Mouse (Mus musculus): ENCODE measurements around the gene Phf7. TPM values are rescaled to one million over a fixed set of nuclear protein-coding genes. Genes with fewer than 3 reads are reported as not detected.

Phf7 gene
- polyA plus RNA-seq, 1 experiment from 2014 or later, result 12.1 TPM

GRCm38 (mm10) chr14:31251626-31252025 is 509 bp upstream of the Phf7 start:
- Histone ChIP-seq H3K9ac (peak overlapping the region; percentile 89), H3K4me1 (peaks cover 16% of the 10 kb centered on the region), H3K36me3 (peaks cover 40% of the 10 kb centered on the region), H3K27me3 (no peaks in the 10 kb centered on the region), H3K9me3 (replicated peaks) (no peaks in the 10 kb centered on the region), H3K4me2 (replicated peaks) (peak overlapping the region; percentile 68), H3K27ac (replicated peaks) (peak overlapping the region; percentile 94), H3K4me3 (replicated peaks) (peak overlapping the region; percentile 75)
- WGBS, result under 1% methylated on average over 18 of the region's 18 CpGs
- ATAC-seq (ENCODE audit: insufficient number of reproducible peaks, low FRiP score, low TSS enrichment, low read depth), result no peak

GRCm38 (mm10) chr14:31250222-31251083 is 664 bp downstream of the Phf7 start:
- 17% methylated on average over 38 of the region's 38 CpGs for WGBS
- peak overlapping the region; percentile 68 for H3K4me2 ChIP-seq (replicated peaks)
- ATAC-seq (ENCODE audit: insufficient number of reproducible peaks, low FRiP score, low TSS enrichment, low read depth), result peak; percentile 88
- H3K9me3 ChIP-seq (replicated peaks), result no peaks in the 10 kb centered on the region
- H3K27me3 ChIP-seq, result no peaks in the 10 kb centered on the region
- peaks cover 29% of the 10 kb centered on the region for H3K36me3 ChIP-seq
- H3K9ac ChIP-seq, result peak overlapping the region; percentile 75
- H3K4me1 ChIP-seq, result peaks cover 16% of the 10 kb centered on the region
- H3K4me3 ChIP-seq (replicated peaks), result peak overlapping the region; percentile 75
- peak overlapping the region; percentile 94 for H3K27ac ChIP-seq (replicated peaks)

DNA sequence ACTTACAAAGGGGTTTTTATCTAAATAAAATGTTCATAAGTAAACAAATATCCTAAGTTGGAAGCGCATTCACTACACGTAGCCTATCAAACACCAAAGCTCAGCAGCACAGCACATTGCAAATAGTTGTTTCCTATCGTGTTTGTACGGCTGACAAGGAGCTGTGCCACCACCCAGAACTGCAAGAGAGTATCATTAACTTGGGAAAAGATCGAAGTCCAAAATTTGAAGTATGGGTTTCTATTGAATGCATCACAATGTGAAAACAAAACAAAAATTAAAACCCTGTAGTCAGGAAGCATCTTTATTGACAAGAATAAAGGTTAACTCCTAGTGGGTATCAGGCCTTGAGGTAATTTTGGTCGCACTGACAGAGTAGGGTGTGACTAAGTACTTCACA is 2.7 kb downstream of the Phf7 start:
- peaks cover 8% of the 10 kb centered on the region; the same call in 1 of the 2 replicates for H3K36me3 ChIP-seq
- ATAC-seq (ENCODE audit: insufficient number of reproducible peaks, low FRiP score, low TSS enrichment, low read depth), result no peak
- no peak overlapping the region for H3K27ac ChIP-seq (replicated peaks)
- H3K9ac ChIP-seq, result no peak overlapping the region
- H3K4me3 ChIP-seq (replicated peaks), result no peak overlapping the region
- H3K27me3 ChIP-seq, result no peaks in the 10 kb centered on the region
- 90% methylated on average over 6 of the region's 6 CpGs for WGBS
- peaks cover 16% of the 10 kb centered on the region for H3K4me1 ChIP-seq
- no peaks in the 10 kb centered on the region for H3K9me3 ChIP-seq (replicated peaks)
- no peak overlapping the region for H3K4me2 ChIP-seq (replicated peaks)

DNA sequence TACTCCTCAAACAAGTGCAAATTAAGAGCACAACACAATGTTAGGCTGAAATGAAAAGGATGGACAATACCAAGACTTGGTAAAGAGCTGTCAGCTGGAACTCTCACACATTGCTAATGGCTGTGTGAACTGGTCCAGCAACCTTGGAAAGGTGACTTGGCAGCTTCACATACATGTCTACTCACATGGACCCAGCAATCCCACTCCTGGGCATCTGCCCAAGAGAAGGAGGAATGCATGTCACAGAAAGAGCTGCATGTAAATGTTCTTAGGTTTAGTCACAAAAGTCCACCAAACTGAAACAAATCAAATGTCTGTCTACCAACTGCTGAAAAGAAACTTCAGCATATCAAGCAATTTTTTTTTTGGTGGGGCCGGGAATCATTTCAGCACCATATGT is 5.2 kb downstream of the Phf7 start:
- ATAC-seq (ENCODE audit: insufficient number of reproducible peaks, low FRiP score, low TSS enrichment, low read depth), result no peak
- Histone ChIP-seq H3K4me2 (replicated peaks) (no peak overlapping the region), H3K4me3 (replicated peaks) (no peak overlapping the region), H3K9ac (no peak overlapping the region), H3K27me3 (no peaks in the 10 kb centered on the region), H3K4me1 (peaks cover 7% of the 10 kb centered on the region), H3K27ac (replicated peaks) (no peak overlapping the region), H3K9me3 (replicated peaks) (no peaks in the 10 kb centered on the region), H3K36me3 (no peaks in the 10 kb centered on the region)
- WGBS, result 73% methylated on average over 1 of the region's 1 CpGs

- Histone ChIP-seq H3K9ac (no peak overlapping the region), H3K27me3 (no peaks in the 10 kb centered on the region), H3K36me3 (no peaks in the 10 kb centered on the region), H3K4me2 (replicated peaks) (no peak overlapping the region), H3K27ac (replicated peaks) (no peak overlapping the region), H3K9me3 (replicated peaks) (no peaks in the 10 kb centered on the region), H3K4me1 (peaks cover 6% of the 10 kb centered on the region), H3K4me3 (replicated peaks) (no peak overlapping the region)
- 76% methylated on average over 1 of the region's 1 CpGs for WGBS
- no peak for ATAC-seq (ENCODE audit: insufficient number of reproducible peaks, low FRiP score, low TSS enrichment, low read depth)
Observed at GRCm38 (mm10) chr14:31244777-31245176, 6.3 kb downstream of the Phf7 start.

DNA sequence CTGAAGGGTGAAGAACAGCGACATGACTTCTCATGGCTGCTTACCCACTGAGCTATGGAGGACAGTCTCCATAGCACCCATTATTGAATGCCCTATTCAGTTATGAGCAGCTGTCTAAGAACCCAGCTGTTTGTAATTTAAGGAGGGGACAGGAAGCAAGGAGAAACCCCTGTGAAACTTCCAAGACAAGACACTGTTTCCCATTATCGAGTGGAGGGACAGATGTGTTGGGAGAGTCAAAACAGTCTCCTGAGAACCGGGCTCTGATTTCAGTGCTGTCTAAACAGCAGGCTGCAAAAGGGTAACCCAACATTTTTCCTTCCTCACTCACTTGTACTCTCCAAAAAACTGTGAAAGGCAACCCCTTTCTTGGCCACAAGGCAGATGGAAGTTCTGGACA is 10.6 kb downstream of the Phf7 start:
- H3K4me3 ChIP-seq (replicated peaks), result no peak overlapping the region
- H3K4me2 ChIP-seq (replicated peaks), result no peak overlapping the region
- WGBS, result 40% methylated on average over 3 of the region's 3 CpGs
- peaks cover 13% of the 10 kb centered on the region for H3K4me1 ChIP-seq
- ATAC-seq (ENCODE audit: insufficient number of reproducible peaks, low FRiP score, low TSS enrichment, low read depth), result no peak; the same call in 1 of the 2 replicates
- H3K27me3 ChIP-seq, result no peaks in the 10 kb centered on the region
- no peaks in the 10 kb centered on the region for H3K9me3 ChIP-seq (replicated peaks)
- H3K36me3 ChIP-seq, result peaks cover 4% of the 10 kb centered on the region; the same call in 1 of the 2 replicates
- H3K27ac ChIP-seq (replicated peaks), result peak overlapping the region; percentile 31; the same call in 1 of the 2 replicates
- H3K9ac ChIP-seq, result no peak overlapping the region

DNA sequence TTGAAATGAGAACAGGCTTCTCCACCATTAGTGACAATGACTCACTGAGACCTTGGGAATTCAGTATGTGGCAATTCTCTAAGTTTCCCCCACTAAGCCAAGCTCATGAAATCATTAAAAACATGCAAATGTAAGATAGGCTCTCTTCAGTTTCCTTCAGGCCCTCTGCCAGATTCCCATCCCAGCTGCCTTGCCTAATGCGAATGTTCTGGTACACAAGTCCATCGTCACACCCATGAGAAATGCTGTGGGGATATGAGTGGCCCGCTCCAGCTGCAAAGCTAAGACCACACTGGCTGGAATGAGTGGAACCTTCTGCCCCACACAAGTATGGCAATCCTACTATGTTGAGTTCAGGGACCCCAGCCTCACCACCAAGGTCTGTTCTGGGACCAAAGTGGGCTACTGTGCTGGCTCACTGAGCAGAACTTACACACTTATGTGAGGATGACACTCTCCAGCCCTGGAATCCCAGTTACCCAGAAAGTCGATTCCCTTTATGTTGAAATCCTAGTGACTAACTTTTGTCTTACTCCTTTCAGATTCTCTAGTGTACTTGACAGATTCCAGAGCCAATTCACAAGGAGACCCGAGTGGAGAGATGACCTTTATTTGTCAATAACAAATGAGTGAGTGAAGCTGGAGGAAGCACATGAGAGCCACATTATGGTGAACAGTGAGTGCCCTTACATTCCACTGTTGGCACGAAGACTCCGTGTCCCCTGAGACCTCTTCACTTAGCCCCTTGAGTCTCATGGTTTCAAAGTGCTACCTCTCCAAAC is 13.8 kb downstream of the Phf7 start:
- Histone ChIP-seq H3K4me1 (peaks cover 17% of the 10 kb centered on the region), H3K4me3 (replicated peaks) (no peak overlapping the region), H3K9me3 (replicated peaks) (no peaks in the 10 kb centered on the region), H3K4me2 (replicated peaks) (no peak overlapping the region), H3K9ac (no peak overlapping the region), H3K36me3 (peaks cover 4% of the 10 kb centered on the region; the same call in 1 of the 2 replicates), H3K27ac (replicated peaks) (peak overlapping the region; percentile 61), H3K27me3 (no peaks in the 10 kb centered on the region)
- 59% methylated on average over 7 of the region's 7 CpGs for WGBS
- ATAC-seq (ENCODE audit: insufficient number of reproducible peaks, low FRiP score, low TSS enrichment, low read depth), result no peak

DNA sequence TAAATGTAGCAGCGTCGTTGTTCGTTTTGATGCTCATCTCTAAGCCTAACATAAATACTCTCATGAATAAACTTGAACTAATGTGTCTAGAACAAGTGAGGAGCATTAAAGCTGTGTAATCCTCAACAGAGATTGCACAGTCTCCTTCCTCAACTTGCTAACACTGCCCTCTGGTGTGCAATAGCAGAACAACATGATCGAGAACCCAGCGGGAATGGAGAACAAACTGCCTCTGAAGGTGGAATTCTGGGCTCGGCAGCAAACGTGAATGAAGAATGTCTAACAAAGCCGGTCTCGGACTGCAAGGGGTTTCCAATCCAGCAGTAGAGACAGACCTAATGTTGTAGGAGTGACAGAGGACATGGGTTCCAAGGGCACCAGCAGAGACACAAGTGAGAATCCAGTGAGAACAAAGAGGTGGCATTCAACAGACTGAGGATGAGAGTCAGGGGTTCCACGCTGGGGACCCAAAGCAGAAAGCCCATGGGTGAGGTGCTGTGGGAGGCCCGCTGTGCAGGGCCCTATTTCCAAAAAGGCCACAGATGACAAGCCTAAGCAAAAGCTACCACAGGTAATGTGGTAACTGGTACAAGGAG is 17.0 kb downstream of the Phf7 start:
- Histone ChIP-seq H3K27me3 (no peaks in the 10 kb centered on the region), H3K4me1 (peaks cover 28% of the 10 kb centered on the region), H3K36me3 (peaks cover 4% of the 10 kb centered on the region; the same call in 1 of the 2 replicates), H3K9ac (no peak overlapping the region), H3K9me3 (replicated peaks) (no peaks in the 10 kb centered on the region), H3K27ac (replicated peaks) (no peak overlapping the region), H3K4me3 (replicated peaks) (no peak overlapping the region), H3K4me2 (replicated peaks) (no peak overlapping the region)
- no peak for ATAC-seq (ENCODE audit: insufficient number of reproducible peaks, low FRiP score, low TSS enrichment, low read depth)
- WGBS, result 19% methylated on average over 11 of the region's 11 CpGs

GRCm38 (mm10) chr14:31233070-31233995 is 17.8 kb downstream of the Phf7 start:
- Histone ChIP-seq H3K27ac (replicated peaks) (no peak overlapping the region), H3K36me3 (peaks cover 4% of the 10 kb centered on the region; the same call in 1 of the 2 replicates), H3K4me2 (replicated peaks) (no peak overlapping the region), H3K4me1 (peaks cover 35% of the 10 kb centered on the region), H3K4me3 (replicated peaks) (no peak overlapping the region), H3K9ac (no peak overlapping the region), H3K27me3 (no peaks in the 10 kb centered on the region), H3K9me3 (replicated peaks) (no peaks in the 10 kb centered on the region)
- ATAC-seq (ENCODE audit: insufficient number of reproducible peaks, low FRiP score, low TSS enrichment, low read depth), result no peak
- WGBS, result 83% methylated on average over 14 of the region's 14 CpGs

DNA sequence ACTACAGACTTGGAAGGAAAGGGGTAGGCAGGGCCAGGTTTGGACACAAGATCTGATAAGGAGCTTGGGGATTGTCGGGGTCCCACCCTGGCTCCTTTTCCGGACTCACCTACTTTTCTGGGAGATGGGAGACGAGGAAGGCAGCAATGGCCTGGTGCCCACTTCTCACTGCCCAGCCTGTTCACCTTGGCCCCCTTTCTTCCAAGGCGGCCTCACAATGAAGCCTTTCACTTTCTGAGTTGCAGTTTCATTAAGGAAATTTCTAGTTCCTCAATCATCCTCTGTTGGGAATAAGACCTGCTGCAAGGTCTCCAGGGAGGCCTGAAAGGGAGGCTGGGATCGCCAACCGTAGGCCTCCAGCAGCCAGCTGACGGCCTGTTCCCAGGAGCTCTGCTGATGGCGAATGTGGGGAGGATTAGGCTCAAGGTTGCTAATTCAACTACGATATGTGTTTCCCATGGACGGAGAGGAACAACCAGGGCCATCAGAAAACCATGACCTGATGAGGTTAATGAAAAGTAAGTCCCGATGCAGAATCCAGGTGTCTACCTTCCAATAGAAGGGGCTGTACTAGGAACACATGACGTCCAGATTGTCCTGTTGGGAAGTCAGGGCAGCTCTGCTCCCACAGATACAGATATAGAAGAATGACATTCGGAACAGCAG is 18.6 kb downstream of the Phf7 start:
- Histone ChIP-seq H3K9ac (no peak overlapping the region), H3K36me3 (no peaks in the 10 kb centered on the region), H3K4me3 (replicated peaks) (no peak overlapping the region), H3K9me3 (replicated peaks) (no peaks in the 10 kb centered on the region), H3K27ac (replicated peaks) (no peak overlapping the region), H3K4me2 (replicated peaks) (no peak overlapping the region), H3K27me3 (no peaks in the 10 kb centered on the region), H3K4me1 (peaks cover 40% of the 10 kb centered on the region)
- 81% methylated on average over 13 of the region's 13 CpGs for WGBS
- ATAC-seq (ENCODE audit: insufficient number of reproducible peaks, low FRiP score, low TSS enrichment, low read depth), result no peak
